Mouse (Mus musculus) adrenal gland, adult 2 months (tissue): ENCODE data around the gene Idi2. TPM values are rescaled to one million over a fixed set of nuclear protein-coding genes. Genes with fewer than 3 reads are reported as not detected.
"Not testable (repeated sequence)": the region's sequence is repeated elsewhere in the genome, so short reads cannot be mapped to it uniquely, and the experiment has no call there.

Experiments
- DNase-seq: peaks from one replicate; pipeline ENCODE4 v3.0.0; 2021
- long read RNA-seq: library from polyadenylated mRNA; stranded (forward); transcript quantifications from one replicate; pipeline ENCODE4 v2.0.0, GENCODE M21; 2021
- polyA plus RNA-seq: library from polyadenylated mRNA; depleted of rRNA; stranded (reverse); fragments of >200 nt; gene quantifications from 2 replicates; pipeline ENCODE4 v1.2.3, GENCODE M21; 2012; rRNA removed
- total RNA-seq, 2 experiments: library from RNA; stranded (reverse); gene quantifications; 2 replicates each; pipeline ENCODE4 v1.2.3; 2021

Gene Idi2
- total RNA-seq (not detected), polyA plus RNA-seq (not detected in 2 replicates)
- long read RNA-seq: 0 reads

GRCm38 (mm10) chr13:8952563-8952962, at the start of gene Idi2:
Idi2 (plus strand) TSS chr13:8952863.
- DNase-seq: not testable (repeated sequence)

- not testable (repeated sequence) for DNase-seq
These were observed 46.7 kb upstream of the Idi2 start for GRCm38 (mm10) chr13:8905986-8906385.

GRCm38 (mm10) chr13:8913890-8914289, 38.8 kb upstream of the Idi2 start:
- not testable (repeated sequence) for DNase-seq

GRCm38 (mm10) chr13:8933499-8933898, 19.2 kb upstream of the Idi2 start:
- no peak for DNase-seq

GRCm38 (mm10) chr13:8937611-8938140, 15.0 kb upstream of the Idi2 start:
- not testable (repeated sequence) for DNase-seq

GRCm38 (mm10) chr13:8941110-8941509, 11.6 kb upstream of the Idi2 start:
- DNase-seq: not testable (repeated sequence)

GRCm38 (mm10) chr13:8941701-8942100, 11.0 kb upstream of the Idi2 start:
- not testable (repeated sequence) for DNase-seq

GRCm38 (mm10) chr13:8943828-8944227, 8.8 kb upstream of the Idi2 start:
- not testable (repeated sequence) for DNase-seq

- DNase-seq: not testable (repeated sequence)
These were observed 4.5 kb upstream of the Idi2 start, which contains the start of gene Gm9745 for GRCm38 (mm10) chr13:8948131-8948530. Gm9745 (minus strand) TSS chr13:8948231.

GRCm38 (mm10) chr13:8955127-8955526, 2.5 kb downstream of the Idi2 start:
- not testable (repeated sequence) for DNase-seq

GRCm38 (mm10) chr13:8956873-8957272, 4.2 kb downstream of the Idi2 start:
- DNase-seq: not testable (repeated sequence)

- DNase-seq: not testable (repeated sequence)
These were observed 6.4 kb downstream of the Idi2 start for GRCm38 (mm10) chr13:8959058-8959457.

GRCm38 (mm10) chr13:8959554-8959953, 6.9 kb downstream of the Idi2 start:
- not testable (repeated sequence) for DNase-seq

GRCm38 (mm10) chr13:8961128-8961888, 8.6 kb downstream of the Idi2 start:
- not testable (repeated sequence) for DNase-seq

GRCm38 (mm10) chr13:8962266-8962665, 9.6 kb downstream of the Idi2 start:
- DNase-seq: peak; percentile 23

GRCm38 (mm10) chr13:8965224-8965623, 12.6 kb downstream of the Idi2 start:
- no peak for DNase-seq

- no peak for DNase-seq
These were observed 15.1 kb downstream of the Idi2 start for GRCm38 (mm10) chr13:8967742-8968141.

- no peak for DNase-seq
These were observed 19.7 kb downstream of the Idi2 start for GRCm38 (mm10) chr13:8972369-8972768.

- no peak for DNase-seq
These were observed 20.3 kb downstream of the Idi2 start for GRCm38 (mm10) chr13:8972972-8973371.

- no peak for DNase-seq
These were observed 39.6 kb downstream of the Idi2 start for GRCm38 (mm10) chr13:8992231-8992630.

GRCm38 (mm10) chr13:8995159-8995989, 42.7 kb downstream of the Idi2 start:
- DNase-seq: no peak

- DNase-seq: peak; percentile 98
These were observed 43.5 kb downstream of the Idi2 start, which contains the start of gene Gtpbp4 for GRCm38 (mm10) chr13:8995990-8996786. Gtpbp4 (minus strand) TSS chr13:8996083.
